Mouse (Mus musculus) hindbrain, embryonic 12.5 days (tissue): ENCODE data around the gene Prss22. TPM values are rescaled to one million over a fixed set of nuclear protein-coding genes. Genes with fewer than 3 reads are reported as not detected.

Source experiments
- ATAC-seq: fragments of 200-750 bp; cut with Nextera tagmentation; 2 replicates; pipeline ENCODE4 v1.8.0; 2017; ENCODE audit warnings: moderate TSS enrichment; ENCODE audit not compliant: low FRiP score
- H3K27ac ChIP-seq: fragments of 300-500 bp; sonication (generic); 2 replicates; pipeline ENCODE4 v1.5.1; 2016; ENCODE audit warnings: mild to moderate bottlenecking
- H3K27me3 ChIP-seq: fragments of 300-500 bp; sonication (generic); 2 replicates; pipeline ENCODE4 v1.6.1; 2016; ENCODE audit warnings: mild to moderate bottlenecking
- H3K36me3 ChIP-seq: fragments of 300-500 bp; sonication (generic); 2 replicates; pipeline ENCODE4 v1.6.1; 2016; ENCODE audit warnings: mild to moderate bottlenecking
- H3K4me1 ChIP-seq: fragments of 300-500 bp; sonication (generic); 2 replicates; pipeline ENCODE4 v1.6.1; 2016
- H3K4me2 ChIP-seq: fragments of 300-500 bp; sonication (generic); replicated peaks from 2 replicates; pipeline ENCODE4 v1.6.1; 2016; ENCODE audit warnings: mild to moderate bottlenecking
- H3K4me3 ChIP-seq: fragments of 300-500 bp; sonication (generic); 2 replicates; pipeline ENCODE4 v1.5.1; 2016; ENCODE audit warnings: mild to moderate bottlenecking
- H3K9ac ChIP-seq: fragments of 300-500 bp; sonication (generic); 2 replicates; pipeline ENCODE4 v1.6.1; 2016; ENCODE audit warnings: mild to moderate bottlenecking, moderate library complexity
- H3K9me3 ChIP-seq: fragments of 300-500 bp; sonication (generic); replicated peaks from 2 replicates; pipeline ENCODE4 v1.6.1; 2016; ENCODE audit warnings: mild to moderate bottlenecking
- WGBS: fragments of 180-500 bp; shearing (Covaris S2); methylation state at CpG from one replicate; pipeline ENCODE4 v1.1.7; 2016; 5-methylcytosine and 5-hydroxymethylcytosine counted together
- polyA plus RNA-seq: library from polyadenylated mRNA; unstranded; fragments of >200 nt; fragmentation: Nextera tagmentation; extraction: Ambion mirVana; gene quantifications from 2 replicates; pipeline ENCODE4 v1.2.1, GENCODE M21; 2016

Prss22 gene
- polyA plus RNA-seq, result 0.48 TPM in 1 of 2 replicates, not detected in the other

- H3K27ac ChIP-seq, result no peak within 1 kb of the TSS
- WGBS, result 64% methylated on average over 2 of the region's 2 CpGs
- H3K4me1 ChIP-seq, result 0 out of 2 replicates have a peak, but pooled peaks cover 4% of the 10 kb centered on the region
Measured at GRCm38 (mm10) chr17:23997901-23998300, at the start of gene Prss22. TSS of gene Prss22 (minus strand) at chr17:23998100.

DNA sequence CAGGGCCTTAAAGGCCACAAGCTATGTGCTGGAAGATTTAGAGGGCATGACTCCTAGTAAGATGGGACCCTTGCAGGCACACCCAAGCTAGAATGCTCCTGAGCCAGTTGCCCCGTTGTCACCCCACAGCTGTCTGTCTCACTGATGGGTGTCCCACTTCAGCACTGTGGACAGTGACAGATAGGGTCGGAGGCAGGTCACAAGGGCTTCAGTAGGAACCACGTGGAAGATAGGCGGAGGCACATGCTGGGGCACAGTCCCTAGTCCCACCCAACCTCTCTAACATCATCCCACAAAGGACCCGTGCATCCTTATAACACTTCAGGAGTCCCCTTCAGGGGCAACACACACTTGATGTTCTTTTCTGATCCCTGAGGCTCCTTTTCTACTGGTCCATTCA is 48.1 kb upstream of the Prss22 start:
- Histone ChIP-seq H3K9ac (no peak overlapping the region), H3K36me3 (peaks cover 40% of the 10 kb centered on the region), H3K4me2 (no peak overlapping the region), H3K4me3 (no peak overlapping the region), H3K4me1 (no peaks in the 10 kb centered on the region), H3K27me3 (no peaks in the 10 kb centered on the region), H3K9me3 (no peaks in the 10 kb centered on the region), H3K27ac (no peak overlapping the region)
- no peak for ATAC-seq
- whole genome bisulfite sequencing, result 50% methylated on average over 5 of the region's 5 CpGs

More at GRCm38 (mm10) chr17:23997901-23998300, at the start of gene Prss22:
- no peak within 1 kb of the TSS for H3K4me2 ChIP-seq
- H3K9ac ChIP-seq, result no peak within 1 kb of the TSS
- H3K27me3 ChIP-seq, result 0 out of 2 replicates have a peak, but pooled peaks cover 4% of the 10 kb centered on the region
- ATAC-seq, result no peak
- H3K4me3 ChIP-seq, result no peak within 1 kb of the TSS
- no peaks in the 10 kb centered on the region for H3K36me3 ChIP-seq
- no peaks in the 10 kb centered on the region for H3K9me3 ChIP-seq

GRCm38 (mm10) chr17:24045608-24046007 is 47.7 kb upstream of the Prss22 start:
- no peak for ATAC-seq
- H3K27ac ChIP-seq, result no peak overlapping the region
- H3K27me3 ChIP-seq, result no peaks in the 10 kb centered on the region
- no peak overlapping the region for H3K4me3 ChIP-seq
- no peaks in the 10 kb centered on the region for H3K4me1 ChIP-seq
- 83% methylated on average over 10 of the region's 10 CpGs for WGBS
- peaks cover 36% of the 10 kb centered on the region for H3K36me3 ChIP-seq
- H3K9ac ChIP-seq, result no peak overlapping the region
- H3K4me2 ChIP-seq, result no peak overlapping the region
- H3K9me3 ChIP-seq, result no peaks in the 10 kb centered on the region

GRCm38 (mm10) chr17:24044482-24044881 is 46.6 kb upstream of the Prss22 start:
- Histone ChIP-seq H3K9ac (no peak overlapping the region), H3K36me3 (peaks cover 26% of the 10 kb centered on the region), H3K4me2 (no peak overlapping the region), H3K27ac (no peak overlapping the region), H3K27me3 (no peaks in the 10 kb centered on the region), H3K4me3 (no peak overlapping the region), H3K4me1 (no peaks in the 10 kb centered on the region), H3K9me3 (no peaks in the 10 kb centered on the region)
- ATAC-seq, result no peak
- WGBS, result 72% methylated on average over 5 of the region's 5 CpGs

GRCm38 (mm10) chr17:24037844-24038243 is 39.9 kb upstream of the Prss22 start, which contains the start of gene Prss27:
TSS of gene Prss27 (plus strand) at chr17:24038144.
- no peak for ATAC-seq
- Histone ChIP-seq H3K36me3 (no peaks in the 10 kb centered on the region), H3K9ac (no peak within 1 kb of the TSS), H3K9me3 (no peaks in the 10 kb centered on the region), H3K4me2 (no peak within 1 kb of the TSS), H3K4me3 (no peak within 1 kb of the TSS), H3K27ac (no peak within 1 kb of the TSS), H3K4me1 (no peaks in the 10 kb centered on the region), H3K27me3 (no peaks in the 10 kb centered on the region; the same call in 1 of the 2 replicates)
- 79% methylated on average over 4 of the region's 4 CpGs for WGBS

DNA sequence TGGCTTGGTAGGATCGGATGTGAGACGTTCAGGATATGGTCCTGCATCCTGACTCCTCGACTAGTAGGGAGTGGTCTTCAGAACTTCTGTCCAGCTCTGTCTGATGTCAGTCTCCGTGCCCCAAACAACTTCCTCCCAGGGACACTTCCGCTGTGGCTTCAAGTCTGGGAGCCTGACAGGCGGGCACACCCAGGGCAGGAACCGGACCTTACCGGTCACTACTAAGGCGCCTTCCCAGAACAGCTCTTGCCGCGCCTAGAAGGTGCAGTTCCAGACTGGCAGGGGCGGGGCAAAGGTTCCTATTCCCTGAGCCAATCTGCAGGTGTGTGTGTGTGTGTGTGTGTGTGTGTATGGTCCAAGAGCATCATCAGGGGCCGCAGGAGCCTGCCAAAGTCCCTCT is 39.5 kb upstream of the Prss22 start:
- Histone ChIP-seq H3K36me3 (no peaks in the 10 kb centered on the region), H3K4me1 (no peaks in the 10 kb centered on the region), H3K4me2 (no peak overlapping the region), H3K27ac (no peak overlapping the region), H3K27me3 (no peaks in the 10 kb centered on the region; the same call in 1 of the 2 replicates), H3K9me3 (no peaks in the 10 kb centered on the region), H3K9ac (no peak overlapping the region), H3K4me3 (no peak overlapping the region)
- 83% methylated on average over 13 of the region's 13 CpGs for WGBS
- no peak for ATAC-seq

- H3K9me3 ChIP-seq, result no peaks in the 10 kb centered on the region
- H3K27ac ChIP-seq, result no peak overlapping the region
- no peak overlapping the region for H3K9ac ChIP-seq
- no peaks in the 10 kb centered on the region for H3K36me3 ChIP-seq
- H3K4me3 ChIP-seq, result no peak overlapping the region
- no peak for ATAC-seq
- no peaks in the 10 kb centered on the region for H3K4me1 ChIP-seq
- H3K27me3 ChIP-seq, result no peaks in the 10 kb centered on the region; the same call in 1 of the 2 replicates
- H3K4me2 ChIP-seq, result no peak overlapping the region
- 63% methylated on average over 6 of the region's 6 CpGs for WGBS
Measured at GRCm38 (mm10) chr17:24036954-24037353, 39.1 kb upstream of the Prss22 start.

GRCm38 (mm10) chr17:24035087-24035486 is 37.2 kb upstream of the Prss22 start:
- Histone ChIP-seq H3K27ac (no peak overlapping the region), H3K4me1 (no peaks in the 10 kb centered on the region), H3K9ac (no peak overlapping the region), H3K4me3 (no peak overlapping the region), H3K9me3 (no peaks in the 10 kb centered on the region), H3K4me2 (no peak overlapping the region), H3K27me3 (no peaks in the 10 kb centered on the region; the same call in 1 of the 2 replicates), H3K36me3 (no peaks in the 10 kb centered on the region)
- ATAC-seq, result no peak
- WGBS, result 82% methylated on average over 7 of the region's 7 CpGs

- no peak overlapping the region for H3K4me3 ChIP-seq
- no peaks in the 10 kb centered on the region for H3K27me3 ChIP-seq
- 88% methylated on average over 9 of the region's 22 CpGs for WGBS
- H3K4me1 ChIP-seq, result no peaks in the 10 kb centered on the region
- H3K4me2 ChIP-seq, result no peak overlapping the region
- ATAC-seq, result no peak
- no peaks in the 10 kb centered on the region for H3K9me3 ChIP-seq
- no peaks in the 10 kb centered on the region for H3K36me3 ChIP-seq
- no peak overlapping the region for H3K9ac ChIP-seq
- no peak overlapping the region for H3K27ac ChIP-seq
Measured at GRCm38 (mm10) chr17:24030551-24030950, 32.7 kb upstream of the Prss22 start.

DNA sequence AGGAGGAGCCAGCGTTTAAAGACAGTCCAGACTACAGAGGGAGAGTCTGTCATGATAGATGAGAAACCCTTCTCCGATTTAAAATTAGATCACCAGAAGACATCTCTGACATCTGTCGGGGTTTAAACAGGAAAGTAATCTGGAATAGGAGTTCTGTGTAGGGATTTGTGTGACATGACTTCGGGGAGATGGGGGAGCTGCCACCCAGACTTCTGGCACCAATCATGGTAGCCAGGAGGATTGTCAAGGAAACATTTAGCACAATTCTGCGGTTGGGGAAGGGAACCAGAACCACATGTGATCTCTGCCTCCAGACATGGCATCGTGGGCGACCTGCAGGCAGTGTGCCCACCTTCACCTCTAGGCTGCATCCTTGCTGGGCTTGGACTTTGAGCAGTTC is 31.6 kb upstream of the Prss22 start:
- H3K36me3 ChIP-seq, result no peaks in the 10 kb centered on the region
- 83% methylated on average over 7 of the region's 7 CpGs for WGBS
- H3K4me3 ChIP-seq, result no peak overlapping the region
- H3K9me3 ChIP-seq, result no peaks in the 10 kb centered on the region
- H3K4me1 ChIP-seq, result no peaks in the 10 kb centered on the region
- no peak overlapping the region for H3K9ac ChIP-seq
- no peak overlapping the region for H3K4me2 ChIP-seq
- ATAC-seq, result no peak
- H3K27me3 ChIP-seq, result no peaks in the 10 kb centered on the region
- H3K27ac ChIP-seq, result no peak overlapping the region

DNA sequence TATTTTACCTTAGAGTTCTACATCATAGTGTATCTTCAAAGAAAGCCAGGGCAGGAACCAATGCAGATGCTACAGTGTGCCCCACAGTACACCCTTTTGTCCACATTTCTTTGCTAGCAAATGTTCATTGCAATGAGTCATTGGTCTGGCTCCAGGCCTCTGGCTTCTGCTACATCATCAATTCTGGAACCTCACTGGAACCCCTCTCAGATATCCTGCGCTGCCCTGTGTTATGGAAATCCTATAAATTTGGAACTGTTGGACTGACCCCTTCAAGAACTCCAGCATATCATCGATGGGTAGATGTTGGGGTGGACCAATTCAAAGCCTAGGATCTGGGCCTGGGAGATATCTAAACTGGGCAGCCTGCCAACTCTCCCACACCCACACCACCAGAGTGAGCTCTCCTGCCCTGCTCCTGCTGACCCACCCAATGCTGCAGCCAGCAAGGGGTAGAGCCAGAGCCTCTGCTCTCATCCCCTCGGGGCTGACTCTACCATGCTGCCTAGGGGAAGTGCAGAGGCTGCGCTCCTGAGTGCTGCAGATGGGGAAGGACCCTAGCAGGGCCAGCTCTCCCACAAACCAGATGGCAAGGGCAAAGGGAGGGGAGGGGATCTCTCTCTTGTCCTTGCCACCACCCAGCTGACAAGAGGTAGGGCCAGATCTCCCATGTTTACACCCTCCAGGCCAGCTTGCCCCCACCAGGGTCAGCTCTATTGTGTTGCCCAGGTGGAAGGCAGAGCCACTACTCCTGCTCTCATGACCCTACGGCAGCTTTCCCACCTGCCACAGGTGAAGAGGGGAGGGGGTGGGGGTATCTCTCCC is 23.7 kb upstream of the Prss22 start:
- no peak overlapping the region for H3K4me3 ChIP-seq
- 83% methylated on average over 5 of the region's 5 CpGs for WGBS
- H3K4me1 ChIP-seq, result no peaks in the 10 kb centered on the region
- ATAC-seq, result no peak
- no peaks in the 10 kb centered on the region for H3K27me3 ChIP-seq
- H3K27ac ChIP-seq, result no peak overlapping the region
- no peaks in the 10 kb centered on the region for H3K9me3 ChIP-seq
- no peak overlapping the region for H3K4me2 ChIP-seq
- H3K9ac ChIP-seq, result no peak overlapping the region
- H3K36me3 ChIP-seq, result no peaks in the 10 kb centered on the region

- Histone ChIP-seq H3K36me3 (no peaks in the 10 kb centered on the region), H3K4me1 (no peaks in the 10 kb centered on the region), H3K27ac (no peak overlapping the region), H3K9me3 (no peaks in the 10 kb centered on the region), H3K4me3 (no peak overlapping the region), H3K9ac (no peak overlapping the region), H3K4me2 (no peak overlapping the region), H3K27me3 (no peaks in the 10 kb centered on the region)
- 80% methylated on average over 6 of the region's 6 CpGs for WGBS
- no peak for ATAC-seq
Measured at GRCm38 (mm10) chr17:24020696-24021095, 22.8 kb upstream of the Prss22 start.

- Histone ChIP-seq H3K36me3 (no peaks in the 10 kb centered on the region), H3K27me3 (no peaks in the 10 kb centered on the region), H3K4me2 (no peak overlapping the region), H3K4me1 (no peaks in the 10 kb centered on the region), H3K27ac (no peak overlapping the region), H3K9ac (no peak overlapping the region), H3K4me3 (no peak overlapping the region), H3K9me3 (no peaks in the 10 kb centered on the region)
- 29% methylated on average over 14 of the region's 14 CpGs for WGBS
- no peak for ATAC-seq
Measured at GRCm38 (mm10) chr17:24015727-24016126, 17.8 kb upstream of the Prss22 start.
